Mouse (Mus musculus): ENCODE measurements around the gene Gata5. TPM values are rescaled to one million over a fixed set of nuclear protein-coding genes. Genes with fewer than 3 reads are reported as not detected.

Gata5 gene
- polyA plus RNA-seq, 1 experiment from 2014 or later, result 20.9 TPM

- ATAC-seq, result no peak
- no peak for TF ChIP-seq CTCF (IDR thresholded peaks at IDR 0.05; ENCODE audit: low read depth)
Measured at GRCm38 (mm10) chr2:180362585-180363433, 28.3 kb upstream of the Gata5 start.

DNA sequence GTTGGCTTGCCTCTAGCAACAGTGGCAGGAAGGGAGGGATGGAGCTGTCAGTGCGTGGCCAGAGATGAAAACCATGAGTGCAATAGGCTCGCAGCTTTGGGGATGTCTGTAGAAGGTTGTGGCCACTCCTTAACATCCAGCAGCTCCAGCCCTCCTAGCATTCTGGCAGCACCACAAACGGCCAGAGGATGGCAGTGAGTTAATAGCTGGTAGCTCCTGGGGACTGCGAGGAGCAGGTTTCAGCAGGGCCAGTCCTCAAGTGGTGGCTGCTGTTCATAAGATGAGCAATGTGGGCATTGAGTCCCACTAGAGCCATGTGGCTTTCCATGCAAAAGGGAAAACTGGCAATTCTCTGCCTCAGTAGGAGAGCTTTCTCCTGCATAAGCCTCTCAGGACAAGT is 24.6 kb upstream of the Gata5 start:
- Histone ChIP-seq H3K4me2 (replicated peaks; ENCODE audit: low read depth) (no peak overlapping the region), H3K4me3 (ENCODE audit: low read depth, low read length) (no peak overlapping the region), H3K9me3 (ENCODE audit: control insufficient read depth) (no peaks in the 10 kb centered on the region), H3K9ac (ENCODE audit: low read depth, low read length) (no peak overlapping the region), H3K27me3 (replicated peaks; ENCODE audit: control insufficient read depth, insufficient read depth, low read length) (0 out of 2 replicates have a peak, but pooled peaks cover 8% of the 10 kb centered on the region), H3K36me3 (ENCODE audit: control insufficient read depth, insufficient read depth) (no peaks in the 10 kb centered on the region), H3K27ac (ENCODE audit: low read depth, low read length) (no peak overlapping the region), H3K4me1 (replicated peaks; ENCODE audit: control insufficient read depth, insufficient read depth, low read length) (no peaks in the 10 kb centered on the region)
- peak; percentile 63 for TF ChIP-seq CTCF (IDR thresholded peaks at IDR 0.05; ENCODE audit: low read depth)
- WGBS, result 8% methylated on average over 4 of the region's 4 CpGs
- no peak for ATAC-seq

More at GRCm38 (mm10) chr2:180362585-180363433, 28.3 kb upstream of the Gata5 start:
- WGBS, result 72% methylated on average over 7 of the region's 7 CpGs
- no peak overlapping the region for H3K9ac ChIP-seq (ENCODE audit: low read depth, low read length)
- no peak overlapping the region for H3K27ac ChIP-seq (ENCODE audit: low read depth, low read length)
- no peak overlapping the region for H3K4me2 ChIP-seq (replicated peaks; ENCODE audit: low read depth)
- no peak overlapping the region for H3K4me3 ChIP-seq (ENCODE audit: low read depth, low read length)
- no peaks in the 10 kb centered on the region for H3K36me3 ChIP-seq (ENCODE audit: control insufficient read depth, insufficient read depth)
- H3K9me3 ChIP-seq (ENCODE audit: control insufficient read depth), result no peaks in the 10 kb centered on the region
- no peaks in the 10 kb centered on the region for H3K4me1 ChIP-seq (replicated peaks; ENCODE audit: control insufficient read depth, insufficient read depth, low read length)
- H3K27me3 ChIP-seq (replicated peaks; ENCODE audit: control insufficient read depth, insufficient read depth, low read length), result 0 out of 2 replicates have a peak, but pooled peaks cover 8% of the 10 kb centered on the region

- H3K4me3 ChIP-seq (ENCODE audit: low read depth, low read length), result no peak overlapping the region
- no peaks in the 10 kb centered on the region for H3K9me3 ChIP-seq (ENCODE audit: control insufficient read depth)
- 61% methylated on average over 20 of the region's 20 CpGs for WGBS
- H3K4me2 ChIP-seq (replicated peaks; ENCODE audit: low read depth), result no peak overlapping the region
- H3K27me3 ChIP-seq (replicated peaks; ENCODE audit: control insufficient read depth, insufficient read depth, low read length), result 0 out of 2 replicates have a peak, but pooled peaks cover 2% of the 10 kb centered on the region
- H3K27ac ChIP-seq (ENCODE audit: low read depth, low read length), result no peak overlapping the region
- peak; percentile 46; the same call in 1 of the 2 replicates for ATAC-seq
- no peaks in the 10 kb centered on the region for H3K4me1 ChIP-seq (replicated peaks; ENCODE audit: control insufficient read depth, insufficient read depth, low read length)
- peak; percentile 89 for TF ChIP-seq CTCF (IDR thresholded peaks at IDR 0.05; ENCODE audit: low read depth)
- H3K9ac ChIP-seq (ENCODE audit: low read depth, low read length), result no peak overlapping the region
- H3K36me3 ChIP-seq (ENCODE audit: control insufficient read depth, insufficient read depth), result no peaks in the 10 kb centered on the region
Measured at GRCm38 (mm10) chr2:180353338-180353737, 18.8 kb upstream of the Gata5 start.

GRCm38 (mm10) chr2:180350700-180351099 is 16.2 kb upstream of the Gata5 start:
- no peak overlapping the region for H3K4me3 ChIP-seq (ENCODE audit: low read depth, low read length)
- H3K9ac ChIP-seq (ENCODE audit: low read depth, low read length), result no peak overlapping the region
- peak; percentile 77 for TF ChIP-seq CTCF (IDR thresholded peaks at IDR 0.05; ENCODE audit: low read depth)
- no peak overlapping the region for H3K4me2 ChIP-seq (replicated peaks; ENCODE audit: low read depth)
- H3K36me3 ChIP-seq (ENCODE audit: control insufficient read depth, insufficient read depth), result no peaks in the 10 kb centered on the region
- H3K27me3 ChIP-seq (replicated peaks; ENCODE audit: control insufficient read depth, insufficient read depth, low read length), result no peaks in the 10 kb centered on the region
- no peaks in the 10 kb centered on the region for H3K9me3 ChIP-seq (ENCODE audit: control insufficient read depth)
- no peaks in the 10 kb centered on the region for H3K4me1 ChIP-seq (replicated peaks; ENCODE audit: control insufficient read depth, insufficient read depth, low read length)
- no peak overlapping the region for H3K27ac ChIP-seq (ENCODE audit: low read depth, low read length)
- ATAC-seq, result no peak
- 72% methylated on average over 2 of the region's 2 CpGs for WGBS

GRCm38 (mm10) chr2:180346820-180347497 is 12.5 kb upstream of the Gata5 start:
- TF ChIP-seq CTCF (IDR thresholded peaks at IDR 0.05; ENCODE audit: low read depth), result peak; percentile 98
- Histone ChIP-seq H3K9ac (ENCODE audit: low read depth, low read length) (no peak overlapping the region), H3K4me2 (replicated peaks; ENCODE audit: low read depth) (no peak overlapping the region), H3K27ac (ENCODE audit: low read depth, low read length) (no peak overlapping the region), H3K4me1 (replicated peaks; ENCODE audit: control insufficient read depth, insufficient read depth, low read length) (peaks cover 9% of the 10 kb centered on the region), H3K9me3 (ENCODE audit: control insufficient read depth) (no peaks in the 10 kb centered on the region), H3K27me3 (replicated peaks; ENCODE audit: control insufficient read depth, insufficient read depth, low read length) (no peaks in the 10 kb centered on the region), H3K4me3 (ENCODE audit: low read depth, low read length) (no peak overlapping the region), H3K36me3 (ENCODE audit: control insufficient read depth, insufficient read depth) (no peaks in the 10 kb centered on the region)
- peak; percentile 18 for ATAC-seq
- WGBS, result 25% methylated on average over 9 of the region's 9 CpGs

DNA sequence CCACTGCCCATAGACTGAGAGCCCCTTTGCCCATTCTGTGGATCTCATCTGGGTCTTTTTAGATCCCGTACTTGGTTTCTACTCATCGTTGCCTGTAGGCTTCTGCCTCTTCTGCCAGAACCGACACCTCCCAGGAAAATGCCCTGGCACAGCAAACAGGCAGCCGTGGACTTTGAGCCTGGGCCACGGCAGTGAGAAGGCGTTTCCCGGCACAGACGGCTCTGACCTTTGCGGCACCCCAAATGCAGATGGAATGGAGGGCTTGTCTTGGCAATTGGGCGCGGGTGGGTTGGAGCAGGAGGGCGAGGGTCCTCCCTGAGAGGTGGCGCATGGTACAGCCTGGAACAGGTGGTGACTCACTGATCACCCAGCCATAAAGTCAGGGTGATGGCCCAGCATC is 8.6 kb upstream of the Gata5 start:
- H3K9me3 ChIP-seq (ENCODE audit: control insufficient read depth), result no peaks in the 10 kb centered on the region
- 0 out of 2 replicates have a peak overlapping the region, but pooled peaks have one; percentile 17 for H3K9ac ChIP-seq (ENCODE audit: low read depth, low read length)
- no peak for TF ChIP-seq CTCF (IDR thresholded peaks at IDR 0.05; ENCODE audit: low read depth)
- no peaks in the 10 kb centered on the region for H3K27me3 ChIP-seq (replicated peaks; ENCODE audit: control insufficient read depth, insufficient read depth, low read length)
- peak overlapping the region; percentile 44 for H3K4me2 ChIP-seq (replicated peaks; ENCODE audit: low read depth)
- peak; percentile 78 for ATAC-seq
- no peaks in the 10 kb centered on the region for H3K36me3 ChIP-seq (ENCODE audit: control insufficient read depth, insufficient read depth)
- H3K4me3 ChIP-seq (ENCODE audit: low read depth, low read length), result no peak overlapping the region
- H3K27ac ChIP-seq (ENCODE audit: low read depth, low read length), result peak overlapping the region; percentile 80
- H3K4me1 ChIP-seq (replicated peaks; ENCODE audit: control insufficient read depth, insufficient read depth, low read length), result peaks cover 9% of the 10 kb centered on the region
- WGBS, result 33% methylated on average over 13 of the region's 13 CpGs

Data from intestine, postnatal 0 days (tissue).